Mouse (Mus musculus) testis, postnatal 10 days (tissue): ENCODE data around the gene Uap1l1.

Experiments used
- DNase-seq: peaks from one replicate; pipeline ENCODE4 v3.0.0; 2021; ENCODE audit warnings: low spot score

The Uap1l1 gene

GRCm38 (mm10) chr2:25318119-25318966 is 47.1 kb downstream of the Uap1l1 start:
- no peak for DNase-seq

GRCm38 (mm10) chr2:25311491-25311891 is 54.0 kb downstream of the Uap1l1 start:
- DNase-seq = no peak

- DNase-seq = no peak
Measured at GRCm38 (mm10) chr2:25310969-25311368, 54.5 kb downstream of the Uap1l1 start.

GRCm38 (mm10) chr2:25310180-25310579 is 55.3 kb downstream of the Uap1l1 start:
- no peak for DNase-seq
